Mouse (Mus musculus) small intestine, adult 2 months (tissue): ENCODE results near the gene Nt5c2. TPM values are rescaled to one million over a fixed set of nuclear protein-coding genes. Genes with fewer than 3 reads are reported as not detected.

Experiments
- H3K27ac ChIP-seq: fragments of 200-500 bp; 2 replicates; pipeline ENCODE4 v1.5.1; 2012; ENCODE audit warnings: low read depth, low read length, control low read depth, inconsistent platforms; ENCODE audit not compliant: insufficient read depth
- H3K27me3 ChIP-seq: fragments of 200-500 bp; 2 replicates; pipeline ENCODE4 v1.6.1; 2012; ENCODE audit warnings: mild to moderate bottlenecking, moderate library complexity, low read length, inconsistent platforms; ENCODE audit not compliant: control insufficient read depth, insufficient read depth
- H3K36me3 ChIP-seq: fragments of 200-500 bp; 2 replicates; pipeline ENCODE4 v1.6.1; 2012; ENCODE audit warnings: mild to moderate bottlenecking, low read length, control low read depth, inconsistent platforms; ENCODE audit not compliant: control insufficient read depth, insufficient read depth
- H3K4me1 ChIP-seq: fragments of 200-500 bp; 2 replicates; pipeline ENCODE4 v1.6.1; 2012; ENCODE audit warnings: low read length, inconsistent platforms, mixed read lengths; ENCODE audit not compliant: control insufficient read depth, insufficient read depth, insufficient read length
- H3K4me3 ChIP-seq: fragments of 200-500 bp; 2 replicates; pipeline ENCODE4 v1.5.1; 2012; ENCODE audit warnings: low read depth, mild to moderate bottlenecking, control low read depth, inconsistent platforms, low read length, moderate library complexity
- CTCF ChIP-seq: fragments of 200-500 bp; IDR thresholded peaks from 2 replicates; pipeline ENCODE4 v1.5.1; 2012; ENCODE audit warnings: low read depth, mild to moderate bottlenecking, control low read depth, inconsistent platforms, low read length, moderate library complexity, mixed read lengths; ENCODE audit not compliant: insufficient replicate concordance, insufficient read length; ENCODE audit errors: extremely low read depth
- POLR2A ChIP-seq: fragments of 200-500 bp; IDR thresholded peaks from 2 replicates; pipeline ENCODE4 v1.6.1; 2012; ENCODE audit warnings: low read depth, mild to moderate bottlenecking, control low read depth, inconsistent platforms, low read length, moderate library complexity
- WGBS: fragments of 180-500 bp; shearing (Covaris S2); methylation state at CpG from one replicate; pipeline ENCODE4 v1.1.7; 2018; 5-methylcytosine and 5-hydroxymethylcytosine counted together
- polyA plus RNA-seq: library from polyadenylated mRNA; depleted of rRNA; stranded (reverse); fragments of >200 nt; gene quantifications from 2 replicates; pipeline ENCODE4 v1.2.3, GENCODE M21; 2012

Nt5c2 gene
- polyA plus RNA-seq, 1 experiment, result 6.1 TPM

- no peaks in the 10 kb centered on the region for H3K4me1 ChIP-seq
- no peak for TF ChIP-seq POLR2A
- no peaks in the 10 kb centered on the region for H3K27me3 ChIP-seq
- WGBS, result 93% methylated on average over 4 of the region's 4 CpGs
- no peak overlapping the region for H3K4me3 ChIP-seq
- H3K27ac ChIP-seq, result no peak overlapping the region; the same call in 1 of the 2 replicates
- no peaks in the 10 kb centered on the region for H3K36me3 ChIP-seq
These were observed 106.0 kb downstream of the Nt5c2 start for GRCm38 (mm10) chr19:46908977-46909376.

- no peaks in the 10 kb centered on the region for H3K4me1 ChIP-seq
- WGBS, result 88% methylated on average over 5 of the region's 5 CpGs
- H3K27me3 ChIP-seq, result no peaks in the 10 kb centered on the region
- TF ChIP-seq POLR2A (no peak), CTCF (no peak)
- 0 out of 2 replicates have a peak, but pooled peaks cover 1% of the 10 kb centered on the region for H3K36me3 ChIP-seq
- H3K4me3 ChIP-seq, result no peak overlapping the region
- no peak overlapping the region; the same call in 1 of the 2 replicates for H3K27ac ChIP-seq
These were observed 106.7 kb downstream of the Nt5c2 start for GRCm38 (mm10) chr19:46908207-46908606.

- no peaks in the 10 kb centered on the region for H3K27me3 ChIP-seq
- TF ChIP-seq CTCF (no peak), POLR2A (no peak)
- 0 out of 2 replicates have a peak, but pooled peaks cover 1% of the 10 kb centered on the region for H3K36me3 ChIP-seq
- H3K4me1 ChIP-seq, result no peaks in the 10 kb centered on the region
- 63% methylated on average over 4 of the region's 4 CpGs for WGBS
- no peak overlapping the region for H3K4me3 ChIP-seq
- no peak overlapping the region for H3K27ac ChIP-seq
These were observed 109.0 kb downstream of the Nt5c2 start for GRCm38 (mm10) chr19:46905971-46906370.

- Histone ChIP-seq H3K36me3 (0 out of 2 replicates have a peak, but pooled peaks cover 1% of the 10 kb centered on the region), H3K27ac (no peak overlapping the region), H3K4me3 (no peak overlapping the region), H3K4me1 (no peaks in the 10 kb centered on the region), H3K27me3 (no peaks in the 10 kb centered on the region)
- no peak for TF ChIP-seq CTCF
- TF ChIP-seq POLR2A, result no peak
These were observed 109.6 kb downstream of the Nt5c2 start for GRCm38 (mm10) chr19:46905383-46905782.

GRCm38 (mm10) chr19:46904907-46905306 lies 110.0 kb downstream of the Nt5c2 start:
- no peak overlapping the region for H3K27ac ChIP-seq
- TF ChIP-seq CTCF, result no peak
- no peak for TF ChIP-seq POLR2A
- WGBS, result 89% methylated on average over 1 of the region's 1 CpGs
- H3K36me3 ChIP-seq, result 0 out of 2 replicates have a peak, but pooled peaks cover 1% of the 10 kb centered on the region
- H3K4me1 ChIP-seq, result 0 out of 2 replicates have a peak, but pooled peaks cover 1% of the 10 kb centered on the region
- H3K27me3 ChIP-seq, result no peaks in the 10 kb centered on the region
- no peak overlapping the region for H3K4me3 ChIP-seq

- H3K27ac ChIP-seq, result no peak overlapping the region
- no peaks in the 10 kb centered on the region for H3K27me3 ChIP-seq
- WGBS, result 94% methylated on average over 5 of the region's 5 CpGs
- TF ChIP-seq CTCF, result no peak
- no peak for TF ChIP-seq POLR2A
- H3K36me3 ChIP-seq, result 0 out of 2 replicates have a peak, but pooled peaks cover 1% of the 10 kb centered on the region
- H3K4me3 ChIP-seq, result no peak overlapping the region
- H3K4me1 ChIP-seq, result 0 out of 2 replicates have a peak, but pooled peaks cover 3% of the 10 kb centered on the region
These were observed 111.6 kb downstream of the Nt5c2 start for GRCm38 (mm10) chr19:46903379-46903778.

- Histone ChIP-seq H3K36me3 (peaks cover 6% of the 10 kb centered on the region), H3K4me3 (no peak overlapping the region), H3K4me1 (0 out of 2 replicates have a peak, but pooled peaks cover 3% of the 10 kb centered on the region), H3K27me3 (no peaks in the 10 kb centered on the region), H3K27ac (no peak overlapping the region)
- TF ChIP-seq POLR2A (no peak), CTCF (no peak)
- WGBS, result 73% methylated on average over 5 of the region's 5 CpGs
These were observed 113.6 kb downstream of the Nt5c2 start for GRCm38 (mm10) chr19:46901323-46901722.

GRCm38 (mm10) chr19:46900786-46901185 lies 114.2 kb downstream of the Nt5c2 start:
- Histone ChIP-seq H3K4me1 (0 out of 2 replicates have a peak, but pooled peaks cover 3% of the 10 kb centered on the region), H3K36me3 (peaks cover 7% of the 10 kb centered on the region), H3K27me3 (no peaks in the 10 kb centered on the region), H3K4me3 (no peak overlapping the region), H3K27ac (no peak overlapping the region)
- no peak for TF ChIP-seq CTCF
- TF ChIP-seq POLR2A, result no peak
- WGBS, result 90% methylated on average over 6 of the region's 6 CpGs
